Mouse (Mus musculus) lung, postnatal 0 days (tissue): ENCODE results near the gene Polrmt. TPM values are rescaled to one million over a fixed set of nuclear protein-coding genes. Genes with fewer than 3 reads are reported as not detected.

ENCODE experiments used
- ATAC-seq: fragments of 200-750 bp; cut with Nextera tagmentation; 2 replicates; pipeline ENCODE4 v1.8.0; 2017; ENCODE audit warnings: moderate library complexity
- DNase-seq: peaks from one replicate; pipeline ENCODE4 v3.0.0-alpha.2; 2016; ENCODE audit warnings: low spot score
- H3K27ac ChIP-seq: fragments of 300-500 bp; sonication (generic); 2 replicates; pipeline ENCODE4 v1.5.1; 2014; ENCODE audit warnings: antibody characterized with exemption, mild to moderate bottlenecking, low read length, mixed read lengths
- H3K27me3 ChIP-seq: fragments of 300-500 bp; sonication (generic); replicated peaks from 2 replicates; pipeline ENCODE4 v1.6.1; 2014; ENCODE audit warnings: low read length, mixed read lengths; ENCODE audit not compliant: insufficient read depth
- H3K36me3 ChIP-seq: fragments of 300-500 bp; sonication (generic); 2 replicates; pipeline ENCODE4 v1.6.1; 2014; ENCODE audit warnings: low read length, mixed read lengths; ENCODE audit not compliant: insufficient read depth
- H3K4me1 ChIP-seq: fragments of 300-500 bp; sonication (generic); 2 replicates; pipeline ENCODE4 v1.6.1; 2014; ENCODE audit warnings: antibody characterized with exemption, low read depth, low read length, mixed read lengths; ENCODE audit not compliant: insufficient read depth
- H3K4me2 ChIP-seq: fragments of 300-500 bp; sonication (generic); replicated peaks from 2 replicates; pipeline ENCODE4 v1.6.1; 2014; ENCODE audit warnings: low read depth, mild to moderate bottlenecking, low read length, moderate library complexity, mixed read lengths
- H3K4me3 ChIP-seq: fragments of 300-500 bp; sonication (generic); 2 replicates; pipeline ENCODE4 v1.5.1; 2014; ENCODE audit warnings: low read depth, low read length
- H3K9ac ChIP-seq: fragments of 300-500 bp; sonication (generic); replicated peaks from 2 replicates; pipeline ENCODE4 v1.6.1; 2014; ENCODE audit warnings: low read depth, mild to moderate bottlenecking
- H3K9me3 ChIP-seq: fragments of 300-500 bp; sonication (generic); 2 replicates; pipeline ENCODE4 v1.6.1; 2016; ENCODE audit warnings: low read length, mixed read lengths
- CTCF ChIP-seq: IDR thresholded peaks from 2 replicates; pipeline ENCODE4 v1.5.1; 2016; ENCODE audit warnings: antibody characterized with exemption, mild to moderate bottlenecking
- EP300 ChIP-seq: IDR thresholded peaks from 2 replicates; pipeline ENCODE4 v1.6.1; 2016; ENCODE audit warnings: antibody characterized with exemption, mild to moderate bottlenecking, control low read depth
- WGBS: fragments of 180-500 bp; shearing (Covaris S2); extraction: QIAGEN DNeasy Blood & Tissue Kit; methylation state at CpG from one replicate; pipeline ENCODE4 v1.1.7; 2014; 5-methylcytosine and 5-hydroxymethylcytosine counted together
- polyA plus RNA-seq: library from polyadenylated mRNA; unstranded; fragments of >200 nt; fragmentation: Nextera tagmentation; extraction: Ambion mirVana; gene quantifications from 2 replicates; pipeline ENCODE4 v1.2.1, GENCODE M21; 2015

Gene Polrmt
- polyA plus RNA-seq, 1 experiment from 2014 or later: 22.4 TPM

GRCm38 (mm10) chr10:79732500-79732899 is 13.9 kb downstream of the Polrmt start:
- Histone ChIP-seq H3K4me1 (no peaks in the 10 kb centered on the region), H3K27me3 (no peaks in the 10 kb centered on the region), H3K36me3 (peaks cover 14% of the 10 kb centered on the region; the same call in 1 of the 2 replicates), H3K9ac (no peak overlapping the region), H3K4me3 (no peak overlapping the region), H3K4me2 (no peak overlapping the region), H3K27ac (no peak overlapping the region), H3K9me3 (no peaks in the 10 kb centered on the region)
- 93% methylated on average over 1 of the region's 1 CpGs for WGBS
- ATAC-seq: no peak
- TF ChIP-seq EP300 (no peak), CTCF (peak; percentile 60)
- DNase-seq: no peak

DNA sequence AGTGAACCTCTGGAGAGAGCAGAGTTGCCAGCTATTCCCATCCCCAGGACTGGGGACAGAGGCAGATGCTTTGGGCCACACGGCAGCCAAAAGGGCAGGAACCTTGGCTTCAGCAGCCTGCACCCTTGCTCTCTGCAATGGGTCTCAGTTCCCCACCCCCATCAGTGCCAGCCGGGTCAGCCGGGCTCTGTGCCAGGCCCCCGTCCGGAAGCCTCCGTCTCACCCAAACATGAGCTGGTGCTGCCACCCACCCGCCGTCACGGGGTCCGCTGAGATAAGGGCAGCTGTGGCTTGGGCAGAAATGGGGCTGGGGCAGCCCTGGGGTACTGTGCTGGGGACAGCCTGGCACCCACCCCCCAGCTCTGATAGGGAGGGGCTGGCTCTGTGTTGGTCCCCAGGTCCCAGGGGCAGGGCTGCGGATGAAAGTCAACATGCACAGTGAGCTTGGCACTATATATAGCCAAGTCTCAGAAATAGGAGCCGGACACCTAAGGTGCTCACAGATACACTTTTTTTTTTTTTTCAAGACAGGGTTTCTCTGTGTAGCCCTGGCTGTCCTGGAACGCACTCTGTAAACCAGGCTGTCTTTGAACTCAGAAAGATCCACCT is 16.9 kb downstream of the Polrmt start:
- H3K4me3 ChIP-seq: no peak overlapping the region
- DNase-seq (no peak), ATAC-seq (no peak)
- H3K4me2 ChIP-seq: no peak overlapping the region
- no peaks in the 10 kb centered on the region for H3K9me3 ChIP-seq
- H3K4me1 ChIP-seq: no peaks in the 10 kb centered on the region
- no peak overlapping the region for H3K27ac ChIP-seq
- no peaks in the 10 kb centered on the region for H3K27me3 ChIP-seq
- 50% methylated on average over 13 of the region's 13 CpGs for WGBS
- TF ChIP-seq EP300 (no peak), CTCF (no peak)
- no peak overlapping the region for H3K9ac ChIP-seq
- no peaks in the 10 kb centered on the region for H3K36me3 ChIP-seq

DNA sequence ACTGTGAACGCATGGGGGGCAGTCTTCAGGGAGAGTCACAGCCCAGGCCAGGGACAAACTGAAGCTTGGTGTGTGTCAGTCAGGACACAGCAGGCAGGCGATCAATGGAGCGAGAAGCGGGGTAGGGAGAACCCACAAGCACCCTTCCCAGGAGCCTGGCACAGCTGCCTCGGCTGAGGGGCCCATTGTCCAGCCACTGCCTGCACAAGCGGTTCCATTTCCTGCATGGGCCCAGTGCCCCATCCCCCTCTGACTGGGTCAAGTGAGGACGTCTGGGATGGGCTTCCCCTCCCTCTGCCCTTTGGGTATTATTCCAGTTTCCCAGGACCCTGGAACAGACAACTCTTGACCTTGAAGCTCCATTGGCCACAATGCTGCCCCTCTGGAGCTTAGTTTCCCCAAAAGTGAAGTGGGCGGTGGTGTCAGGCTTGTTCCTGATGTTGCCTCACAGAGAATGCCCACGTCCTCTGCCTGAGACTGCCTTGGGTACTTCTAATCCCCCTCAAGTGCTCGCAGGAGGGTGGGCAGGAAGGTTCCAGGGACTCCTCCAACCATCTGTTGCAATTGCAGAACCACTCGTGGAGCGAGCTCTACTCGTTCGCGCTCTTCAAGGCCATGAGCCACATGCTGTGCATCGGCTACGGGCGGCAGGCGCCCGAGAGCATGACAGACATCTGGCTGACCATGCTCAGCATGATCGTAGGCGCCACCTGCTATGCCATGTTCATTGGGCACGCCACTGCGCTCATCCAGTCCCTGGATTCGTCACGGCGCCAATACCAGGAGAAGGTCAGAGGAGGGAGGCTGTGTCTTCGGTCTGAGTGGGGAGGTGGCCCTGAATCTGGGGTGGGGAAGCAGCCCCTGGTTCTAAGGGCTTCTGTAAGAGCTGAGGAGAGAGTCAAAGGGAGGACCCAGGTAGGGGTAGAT is 17.8 kb downstream of the Polrmt start:
- no peak for TF ChIP-seq EP300
- no peak for TF ChIP-seq CTCF
- Histone ChIP-seq H3K27me3 (no peaks in the 10 kb centered on the region), H3K9ac (no peak overlapping the region), H3K4me2 (no peak overlapping the region), H3K4me1 (no peaks in the 10 kb centered on the region), H3K9me3 (no peaks in the 10 kb centered on the region), H3K4me3 (no peak overlapping the region), H3K27ac (no peak overlapping the region), H3K36me3 (no peaks in the 10 kb centered on the region)
- ATAC-seq (no peak), DNase-seq (no peak)
- 61% methylated on average over 28 of the region's 28 CpGs for WGBS

DNA sequence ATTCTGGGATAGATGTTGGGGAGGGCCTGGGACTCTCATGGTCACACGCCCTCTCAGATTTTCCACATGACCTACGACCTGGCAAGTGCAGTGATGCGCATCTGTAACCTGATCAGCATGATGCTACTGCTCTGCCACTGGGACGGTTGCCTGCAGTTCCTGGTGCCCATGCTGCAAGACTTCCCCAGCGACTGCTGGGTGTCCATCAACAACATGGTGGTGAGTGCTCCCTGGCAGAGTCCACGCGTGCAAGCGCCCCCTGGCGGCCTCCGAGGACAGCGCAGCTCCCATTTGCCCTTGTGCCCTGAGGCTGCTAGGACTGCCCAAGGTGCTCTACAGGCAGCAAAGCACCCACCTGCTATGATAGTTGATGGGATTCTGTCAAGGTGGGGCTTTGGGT is 20.3 kb downstream of the Polrmt start:
- H3K27ac ChIP-seq: no peak overlapping the region
- TF ChIP-seq EP300 (no peak), CTCF (peak; percentile 77)
- no peaks in the 10 kb centered on the region for H3K27me3 ChIP-seq
- DNase-seq (peak; percentile 49), ATAC-seq (peak; percentile 52; the same call in 1 of the 2 replicates)
- H3K9ac ChIP-seq: no peak overlapping the region
- no peak overlapping the region for H3K4me3 ChIP-seq
- H3K4me2 ChIP-seq: no peak overlapping the region
- no peaks in the 10 kb centered on the region for H3K36me3 ChIP-seq
- no peaks in the 10 kb centered on the region for H3K9me3 ChIP-seq
- H3K4me1 ChIP-seq: no peaks in the 10 kb centered on the region
- WGBS: 41% methylated on average over 11 of the region's 11 CpGs

GRCm38 (mm10) chr10:79723692-79724091 is 22.7 kb downstream of the Polrmt start:
- Histone ChIP-seq H3K9ac (no peak overlapping the region), H3K4me2 (no peak overlapping the region), H3K27me3 (0 out of 2 replicates have a peak, but pooled peaks cover 6% of the 10 kb centered on the region), H3K36me3 (no peaks in the 10 kb centered on the region), H3K9me3 (no peaks in the 10 kb centered on the region), H3K4me3 (no peak overlapping the region), H3K4me1 (no peaks in the 10 kb centered on the region), H3K27ac (no peak overlapping the region)
- DNase-seq (no peak), ATAC-seq (no peak)
- 77% methylated on average over 7 of the region's 7 CpGs for WGBS
- TF ChIP-seq EP300 (no peak), CTCF (no peak)

- Histone ChIP-seq H3K9ac (no peak overlapping the region), H3K36me3 (no peaks in the 10 kb centered on the region), H3K4me1 (no peaks in the 10 kb centered on the region), H3K4me2 (no peak overlapping the region), H3K27me3 (peaks cover 12% of the 10 kb centered on the region), H3K27ac (no peak overlapping the region), H3K9me3 (no peaks in the 10 kb centered on the region), H3K4me3 (no peak overlapping the region)
- TF ChIP-seq CTCF (no peak), EP300 (no peak)
- ATAC-seq: no peak
- WGBS: 59% methylated on average over 6 of the region's 6 CpGs
- no peak for DNase-seq
These were observed 23.3 kb downstream of the Polrmt start for GRCm38 (mm10) chr10:79723047-79723446.
